Mouse (Mus musculus) C2C12 (cell line): Measurements from ENCODE around the gene Arhgef7. TPM values are rescaled to one million over a fixed set of nuclear protein-coding genes. Genes with fewer than 3 reads are reported as not detected.

Source experiments
- H3K27me3 ChIP-seq: one replicate; pipeline ENCODE4 v1.6.1; 2011; ENCODE audit not compliant: control insufficient read depth, insufficient read depth, insufficient read length
- H3K36me3 ChIP-seq: one replicate; pipeline ENCODE4 v1.6.1; 2011; ENCODE audit not compliant: control insufficient read depth, insufficient read depth
- H3K4me3 ChIP-seq: one replicate; pipeline ENCODE4 v1.5.1; 2011; ENCODE audit warnings: mild to moderate bottlenecking, control low read depth; ENCODE audit not compliant: poor library complexity, insufficient read depth, severe bottlenecking
- H3K79me2 ChIP-seq: one replicate; pipeline ENCODE4 v1.6.1; 2011; ENCODE audit not compliant: control insufficient read depth, insufficient read depth
- H3K79me3 ChIP-seq: one replicate; pipeline ENCODE4 v1.6.1; 2011; ENCODE audit warnings: low read depth, control low read depth
- H3ac ChIP-seq: one replicate; pipeline ENCODE3; 2011; ENCODE audit warnings: low read depth; ENCODE audit not compliant: control insufficient read depth, insufficient read length
- CEBPB ChIP-seq: IDR thresholded peaks from one replicate; pipeline ENCODE4 v1.6.1; 2011; ENCODE audit warnings: low read depth, mild to moderate bottlenecking, control low read depth, moderate library complexity
- CTCF ChIP-seq: IDR thresholded peaks from one replicate; pipeline ENCODE4 v1.5.1; 2011; ENCODE audit not compliant: control insufficient read depth, insufficient read depth, insufficient read length
- FOSL1 ChIP-seq: IDR thresholded peaks from one replicate; pipeline ENCODE4 v1.8.0; 2011; ENCODE audit warnings: mild to moderate bottlenecking, low read length; ENCODE audit not compliant: poor library complexity, insufficient read depth, severe bottlenecking
- MAX ChIP-seq: IDR thresholded peaks from one replicate; pipeline ENCODE4 v1.6.1; 2011; ENCODE audit warnings: mild to moderate bottlenecking, control low read depth
- MYOD1 ChIP-seq: IDR thresholded peaks from one replicate; pipeline ENCODE4 v1.6.1; 2011; ENCODE audit warnings: low read depth; ENCODE audit not compliant: control insufficient read depth, insufficient read length
- MYOG ChIP-seq: IDR thresholded peaks from one replicate; pipeline ENCODE4 v1.6.1; 2011; ENCODE audit not compliant: control insufficient read depth, insufficient read length; ENCODE audit errors: extremely low read depth
- USF1 ChIP-seq: IDR thresholded peaks from one replicate; pipeline ENCODE4 v1.6.1; 2011; ENCODE audit warnings: low read depth, mild to moderate bottlenecking, control low read depth, moderate library complexity
- polyA plus RNA-seq: library from polyadenylated mRNA; unstranded; fragments of >200 nt; fragmentation: generic; extraction: Trizol; gene quantifications from one replicate; pipeline ENCODE4 v1.2.1, GENCODE M21; 2012; ENCODE audit warnings: missing spikeins

Gene Arhgef7
- polyA plus RNA-seq, 1 experiment: 16.8 TPM

GRCm38 (mm10) chr8:11804914-11805313 lies 77.4 kb downstream of the Arhgef7 start:
- Histone ChIP-seq H3ac (no peak overlapping the region), H3K4me3 (no peak overlapping the region), H3K79me2 (peaks cover 5% of the 10 kb centered on the region), H3K27me3 (no peaks in the 10 kb centered on the region), H3K79me3 (no peaks in the 10 kb centered on the region), H3K36me3 (peaks cover 63% of the 10 kb centered on the region)
- no peak for TF ChIP-seq FOSL1
- no peak for TF ChIP-seq MYOD1
- TF ChIP-seq MYOG: no peak
- TF ChIP-seq MAX: no peak

- Histone ChIP-seq H3K79me2 (no peaks in the 10 kb centered on the region), H3K4me3 (no peak overlapping the region), H3K36me3 (peaks cover 57% of the 10 kb centered on the region), H3K79me3 (no peaks in the 10 kb centered on the region), H3ac (no peak overlapping the region), H3K27me3 (no peaks in the 10 kb centered on the region)
- TF ChIP-seq USF1 (no peak), MAX (no peak), CEBPB (no peak)
Measured at GRCm38 (mm10) chr8:11806252-11806651, 78.7 kb downstream of the Arhgef7 start.

- no peak for TF ChIP-seq MYOG
- TF ChIP-seq MYOD1: no peak
- TF ChIP-seq MAX: no peak
- no peak for TF ChIP-seq FOSL1
- Histone ChIP-seq H3K79me3 (no peaks in the 10 kb centered on the region), H3K4me3 (no peak overlapping the region), H3K27me3 (no peaks in the 10 kb centered on the region), H3K79me2 (no peaks in the 10 kb centered on the region), H3ac (no peak overlapping the region), H3K36me3 (peaks cover 66% of the 10 kb centered on the region)
Measured at GRCm38 (mm10) chr8:11807361-11807760, 79.8 kb downstream of the Arhgef7 start.

GRCm38 (mm10) chr8:11808047-11808446 lies 80.5 kb downstream of the Arhgef7 start:
- Histone ChIP-seq H3ac (no peak overlapping the region), H3K27me3 (no peaks in the 10 kb centered on the region), H3K79me2 (no peaks in the 10 kb centered on the region), H3K36me3 (peaks cover 63% of the 10 kb centered on the region), H3K4me3 (no peak overlapping the region), H3K79me3 (no peaks in the 10 kb centered on the region)
- no peak for TF ChIP-seq USF1
- no peak for TF ChIP-seq MYOG
- no peak for TF ChIP-seq CTCF
- TF ChIP-seq MYOD1: no peak
- no peak for TF ChIP-seq CEBPB
- TF ChIP-seq MAX: no peak
- no peak for TF ChIP-seq FOSL1

- no peaks in the 10 kb centered on the region for H3K27me3 ChIP-seq
- no peak overlapping the region for H3K4me3 ChIP-seq
- H3K36me3 ChIP-seq: peaks cover 65% of the 10 kb centered on the region
- no peaks in the 10 kb centered on the region for H3K79me3 ChIP-seq
- H3ac ChIP-seq: no peak overlapping the region
- H3K79me2 ChIP-seq: no peaks in the 10 kb centered on the region
- TF ChIP-seq CEBPB (no peak), MAX (no peak), CTCF (no peak), MYOG (no peak), FOSL1 (no peak)
Measured at GRCm38 (mm10) chr8:11810426-11810825, 82.9 kb downstream of the Arhgef7 start.

GRCm38 (mm10) chr8:11813801-11814200 lies 86.3 kb downstream of the Arhgef7 start:
- Histone ChIP-seq H3K27me3 (no peaks in the 10 kb centered on the region), H3K36me3 (peaks cover 56% of the 10 kb centered on the region), H3K79me2 (no peaks in the 10 kb centered on the region), H3ac (no peak overlapping the region), H3K79me3 (no peaks in the 10 kb centered on the region), H3K4me3 (no peak overlapping the region)
- TF ChIP-seq USF1: no peak
- no peak for TF ChIP-seq FOSL1
- no peak for TF ChIP-seq MYOD1
- TF ChIP-seq MYOG: no peak
- no peak for TF ChIP-seq CEBPB
- TF ChIP-seq MAX: no peak
- TF ChIP-seq CTCF: no peak
